Mouse (Mus musculus) CH12.LX (cell line): ENCODE results near the gene Bcl2l11.

Experiments used
- CTCF ChIP-seq, 2 experiments: IDR thresholded peaks in 1 of 2; conservative IDR thresholded peaks in 1 of 2; 2 replicates each; pipeline ENCODE4 v1.5.1; 2011 to 2012; ENCODE audit warnings: low read depth in 2 of 2, low read length in 2 of 2, improper control_type of control experiment in 1 of 2, inconsistent platforms in 1 of 2, mild to moderate bottlenecking in 1 of 2, moderate library complexity in 1 of 2
- ELF1 ChIP-seq: IDR thresholded peaks from 2 replicates; pipeline ENCODE4 v1.6.1; 2014; ENCODE audit warnings: low read depth, mild to moderate bottlenecking, inconsistent platforms, low read length, improper control_type of control experiment
- POLR2A ChIP-seq: IDR thresholded peaks from 2 replicates; pipeline ENCODE4 v1.6.1; 2011; ENCODE audit warnings: low read depth, mild to moderate bottlenecking, improper control_type of control experiment, low read length

- TF ChIP-seq CTCF (conservative IDR thresholded peaks at IDR 0.05 in 1 of 2, IDR thresholded peaks at IDR 0.05 in 1 of 2; ENCODE audit: low read depth in 2 of 2, low read length in 2 of 2) (no peak), POLR2A (no peak), ELF1 (no peak)
Measured at GRCm38 (mm10) chr2:128094602-128095001, 31.2 kb upstream of the Bcl2l11 start.
